Mouse (Mus musculus): ENCODE measurements around the gene Enpp7.

Gene Enpp7

GRCm38 (mm10) chr11:119035686-119036165, 47.7 kb downstream of the Enpp7 start:
- no peak for DNase-seq (ENCODE audit: low spot score)

- DNase-seq (ENCODE audit: low spot score): no peak
These were observed 48.5 kb downstream of the Enpp7 start for GRCm38 (mm10) chr11:119036447-119036846.

DNA sequence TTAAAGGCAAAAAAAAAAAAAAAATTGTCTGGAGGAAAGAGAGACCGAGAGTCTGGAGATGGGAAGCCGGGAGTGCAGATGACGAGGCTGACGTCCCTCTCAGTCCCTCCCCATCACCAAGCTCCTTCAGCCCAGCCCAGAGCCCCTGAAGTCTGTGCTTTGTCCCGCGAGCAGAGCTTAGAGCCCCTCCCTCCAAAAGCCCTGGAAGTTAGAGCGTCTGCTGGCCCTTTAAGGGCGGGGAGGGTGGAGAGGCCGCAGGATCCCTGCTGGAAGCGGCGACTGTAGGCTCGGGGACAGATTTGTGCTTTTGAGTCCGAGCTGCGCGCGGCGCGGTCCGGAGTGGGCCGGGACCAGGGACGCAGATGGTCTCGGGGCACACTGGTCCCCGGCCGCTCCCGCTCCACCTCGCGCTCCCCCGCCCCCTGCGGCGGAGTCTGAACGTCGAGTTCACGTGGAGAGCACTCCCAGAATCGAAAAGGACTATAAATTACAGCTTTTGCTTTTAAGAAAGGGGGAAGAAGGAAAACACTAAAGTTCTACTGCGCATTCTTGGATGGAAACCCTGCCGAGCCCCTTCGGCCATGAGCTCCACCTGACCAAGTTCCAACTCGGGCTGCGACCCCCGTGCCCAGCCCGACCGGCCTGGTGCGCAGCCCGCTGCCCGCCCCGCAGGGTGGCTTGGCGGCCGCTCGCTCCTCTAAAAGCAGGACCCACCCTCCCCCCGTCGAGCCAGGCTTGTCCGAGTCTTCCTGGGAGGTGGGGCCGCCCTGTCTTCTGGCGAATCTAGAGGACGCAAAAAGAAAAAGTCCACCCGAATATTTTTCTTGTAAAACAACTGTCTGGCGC, 49.2 kb downstream of the Enpp7 start:
- no peak for DNase-seq (ENCODE audit: low spot score)

DNA sequence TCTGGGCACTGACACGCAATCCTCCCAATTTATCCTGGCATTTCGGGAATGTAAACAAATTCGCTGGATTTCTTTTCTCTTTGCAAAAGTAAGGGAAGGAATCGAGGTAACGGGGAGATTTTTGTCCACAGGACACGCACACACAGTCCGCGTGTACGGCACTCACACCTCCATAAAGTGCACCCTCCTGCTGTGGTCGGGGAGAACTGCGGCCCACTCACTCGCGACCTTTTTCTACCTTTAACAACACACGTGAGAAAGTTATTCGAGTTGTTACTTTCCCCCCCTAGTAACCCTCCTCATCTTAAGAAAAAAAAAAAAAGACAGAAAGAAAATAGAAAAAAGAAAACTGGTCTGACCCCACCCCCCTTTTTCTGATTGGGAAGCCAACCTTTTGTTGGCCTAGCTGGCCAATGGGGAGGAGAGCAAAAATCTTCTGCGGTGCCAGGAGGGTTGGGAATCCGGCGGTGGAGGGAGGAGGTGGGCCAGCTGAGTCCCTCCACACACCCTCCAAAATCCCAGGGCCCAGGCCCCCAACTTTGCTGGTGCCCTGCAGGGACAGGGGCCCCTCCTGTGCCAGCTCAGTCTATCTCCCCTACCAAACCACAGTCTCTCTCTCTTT, 49.9 kb downstream of the Enpp7 start:
- no peak for DNase-seq (ENCODE audit: low spot score)

- no peak for DNase-seq (ENCODE audit: low spot score)
These were observed 50.9 kb downstream of the Enpp7 start for GRCm38 (mm10) chr11:119038744-119039484.

- DNase-seq (ENCODE audit: low spot score): no peak
These were observed 51.9 kb downstream of the Enpp7 start for GRCm38 (mm10) chr11:119039732-119040512.

GRCm38 (mm10) chr11:119040600-119041324, 52.8 kb downstream of the Enpp7 start, which contains the start of gene Cbx8:
Gene Cbx8 (minus strand): TSS chr11:119040969.
- peak; percentile 91 for DNase-seq (ENCODE audit: low spot score)

DNA sequence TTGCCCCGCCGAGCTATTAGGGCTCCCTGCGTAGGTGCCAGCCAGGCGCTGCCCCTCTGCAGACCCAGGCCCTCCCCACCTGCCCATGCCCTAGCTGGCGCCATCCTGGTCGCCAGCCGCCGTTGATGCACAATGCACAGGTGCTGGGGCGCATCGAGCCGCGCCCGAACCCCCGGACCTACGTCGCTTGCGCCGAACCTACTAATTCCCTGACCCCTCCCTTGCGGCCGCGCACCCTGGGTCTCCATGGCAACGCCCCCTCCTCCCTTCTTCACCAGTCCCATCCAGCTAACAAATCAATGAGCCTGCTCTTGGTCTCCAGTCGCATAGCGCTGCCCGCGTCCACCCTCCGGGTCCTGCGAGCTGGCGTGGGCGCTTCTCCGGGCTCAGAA, 53.3 kb downstream of the Enpp7 start:
- no peak for DNase-seq (ENCODE audit: low spot score)

GRCm38 (mm10) chr11:119041750-119042465, 53.9 kb downstream of the Enpp7 start:
- DNase-seq (ENCODE audit: low spot score): no peak

Measured in c-Kit-positive CD71-positive TER-119-positive erythroid progenitor cells, embryonic 14.5 days (primary cell).